Mouse (Mus musculus) MEL (cell line): ENCODE results near the gene Cdc7. TPM values are rescaled to one million over a fixed set of nuclear protein-coding genes. Genes with fewer than 3 reads are reported as not detected.

Source experiments
- DNase-seq: peaks from one replicate; pipeline ENCODE4 v3.0.0; 2011; ENCODE audit warnings: low read depth, low spot score
- H3K27ac ChIP-seq: 2 replicates; pipeline ENCODE4 v1.5.1; 2012; ENCODE audit warnings: low read depth, mild to moderate bottlenecking, control low read depth, low read length, moderate library complexity; ENCODE audit not compliant: control insufficient read depth
- H3K27me3 ChIP-seq, 2 experiments: fragments of 150-350 bp in 1 of 2; sonication (generic) in 1 of 2; 2 replicates each; pipeline ENCODE4 v1.6.1; 2012; ENCODE audit warnings: low read length in 2 of 2, mild to moderate bottlenecking in 2 of 2, improper control_type of control experiment in 1 of 2, moderate library complexity in 1 of 2; ENCODE audit not compliant: insufficient read depth in 2 of 2, control insufficient read depth in 1 of 2
- H3K36me3 ChIP-seq, 2 experiments: 2 replicates each; pipeline ENCODE4 v1.6.1; 2012 to 2014; ENCODE audit warnings: low read length in 2 of 2, improper control_type of control experiment in 1 of 2, inconsistent platforms in 1 of 2, mild to moderate bottlenecking in 1 of 2; ENCODE audit not compliant: insufficient read depth in 2 of 2, control insufficient read depth in 1 of 2
- H3K4me1 ChIP-seq, 2 experiments: fragments of 150-350 bp in 1 of 2; sonication (generic) in 1 of 2; 2 replicates each; pipeline ENCODE4 v1.6.1; 2012; ENCODE audit warnings: low read length in 2 of 2, improper control_type of control experiment in 1 of 2, mild to moderate bottlenecking in 1 of 2; ENCODE audit not compliant: insufficient read depth in 2 of 2, control insufficient read depth in 1 of 2
- H3K4me3 ChIP-seq, 2 experiments: fragments of 150-350 bp in 1 of 2; sonication (generic) in 1 of 2; 2 replicates each; pipeline ENCODE4 v1.5.1; 2012; ENCODE audit warnings: low read depth in 2 of 2, low read length in 2 of 2, mild to moderate bottlenecking in 2 of 2, moderate library complexity in 2 of 2, control low read depth in 1 of 2, improper control_type of control experiment in 1 of 2; ENCODE audit not compliant: control insufficient read depth in 1 of 2, insufficient read depth in 1 of 2
- H3K79me2 ChIP-seq: 2 replicates; pipeline ENCODE4 v1.6.1; 2012; ENCODE audit warnings: mild to moderate bottlenecking, low read length, moderate library complexity; ENCODE audit not compliant: control insufficient read depth, poor library complexity, insufficient read depth
- H3K9ac ChIP-seq: 2 replicates; pipeline ENCODE4 v1.6.1; 2012; ENCODE audit warnings: low read depth, mild to moderate bottlenecking, control low read depth, low read length, moderate library complexity; ENCODE audit not compliant: control insufficient read depth, poor library complexity, severe bottlenecking
- H3K9me3 ChIP-seq: fragments of 150-350 bp; sonication (generic); replicated peaks from 2 replicates; pipeline ENCODE4 v1.6.1; 2012; ENCODE audit warnings: mild to moderate bottlenecking, low read length, improper control_type of control experiment, moderate library complexity; ENCODE audit not compliant: insufficient read depth
- BHLHE40 ChIP-seq: IDR thresholded peaks from 2 replicates; pipeline ENCODE4 v1.6.1; 2012; ENCODE audit warnings: low read depth, mild to moderate bottlenecking, inconsistent platforms, low read length, improper control_type of control experiment, borderline replicate concordance
- CHD2 ChIP-seq: IDR thresholded peaks from 2 replicates; pipeline ENCODE4 v1.6.1; 2011; ENCODE audit warnings: low read length, improper control_type of control experiment
- CTCF ChIP-seq, 3 experiments: IDR thresholded peaks in 2 of 3; conservative IDR thresholded peaks in 1 of 3; 2 replicates each; pipeline ENCODE4 v1.5.1; 2011 to 2012; ENCODE audit warnings: low read length in 3 of 3, low read depth in 2 of 3, mild to moderate bottlenecking in 2 of 3, improper control_type of control experiment in 1 of 3, inconsistent platforms in 1 of 3, mixed read lengths in 1 of 3, moderate library complexity in 1 of 3; ENCODE audit not compliant: control insufficient read depth in 1 of 3, insufficient read depth in 1 of 3, poor library complexity in 1 of 3, severe bottlenecking in 1 of 3
- E2F4 ChIP-seq: IDR thresholded peaks from 2 replicates; pipeline ENCODE4 v1.6.1; 2011; ENCODE audit warnings: low read depth, low read length, improper control_type of control experiment, borderline replicate concordance
- EP300 ChIP-seq, 2 experiments: IDR thresholded peaks; 2 replicates each; pipeline ENCODE4 v1.6.1; 2011; ENCODE audit warnings: improper control_type of control experiment in 2 of 2, low read length in 2 of 2, low read depth in 1 of 2, mild to moderate bottlenecking in 1 of 2
- ETS1 ChIP-seq: IDR thresholded peaks from 2 replicates; pipeline ENCODE4 v1.6.1; 2012; ENCODE audit warnings: low read depth, mild to moderate bottlenecking, inconsistent platforms, low read length, improper control_type of control experiment, moderate library complexity
- GATA1 ChIP-seq: IDR thresholded peaks from 2 replicates; pipeline ENCODE4 v1.6.1; 2011; ENCODE audit warnings: low read depth, low read length, improper control_type of control experiment
- JUND ChIP-seq: IDR thresholded peaks from 2 replicates; pipeline ENCODE4 v1.6.1; 2011; ENCODE audit warnings: low read depth, mild to moderate bottlenecking, improper control_type of control experiment, low read length
- KAT2A ChIP-seq: conservative IDR thresholded peaks from 2 replicates; pipeline ENCODE4 v1.6.1; 2012; ENCODE audit warnings: low read depth, low read length, improper control_type of control experiment, inconsistent platforms
- MAX ChIP-seq: IDR thresholded peaks from 2 replicates; pipeline ENCODE4 v1.6.1; 2011; ENCODE audit warnings: low read length, improper control_type of control experiment
- MAZ ChIP-seq: IDR thresholded peaks from 2 replicates; pipeline ENCODE4 v1.6.1; 2012; ENCODE audit warnings: low read depth, mild to moderate bottlenecking, inconsistent platforms, low read length, improper control_type of control experiment
- MEF2A ChIP-seq: IDR thresholded peaks from 2 replicates; pipeline ENCODE4 v1.6.1; 2014; ENCODE audit warnings: low read depth, mild to moderate bottlenecking, inconsistent platforms, low read length, improper control_type of control experiment; ENCODE audit not compliant: poor library complexity, insufficient replicate concordance, severe bottlenecking; ENCODE audit errors: extremely low read depth
- MXI1 ChIP-seq: IDR thresholded peaks from 2 replicates; pipeline ENCODE4 v1.6.1; 2011; ENCODE audit warnings: mild to moderate bottlenecking, low read depth, low read length, improper control_type of control experiment
- MYB ChIP-seq: IDR thresholded peaks from 2 replicates; pipeline ENCODE4 v1.6.1; 2011; ENCODE audit warnings: mild to moderate bottlenecking, low read depth, low read length, improper control_type of control experiment
- MYC ChIP-seq: IDR thresholded peaks from 2 replicates; pipeline ENCODE4 v1.6.1; 2011; ENCODE audit warnings: low read depth, mild to moderate bottlenecking, low read length, improper control_type of control experiment, moderate library complexity
- NELFE ChIP-seq: IDR thresholded peaks from 2 replicates; pipeline ENCODE4 v1.6.1; 2011; ENCODE audit warnings: low read depth, low read length, improper control_type of control experiment
- NRF1 ChIP-seq: IDR thresholded peaks from 2 replicates; pipeline ENCODE4 v1.6.1; 2014; ENCODE audit warnings: low read depth, mild to moderate bottlenecking, inconsistent platforms, low read length, improper control_type of control experiment, moderate library complexity; ENCODE audit not compliant: poor library complexity, insufficient read depth, severe bottlenecking
- POLR2A ChIP-seq, 2 experiments: IDR thresholded peaks; 2 replicates each; pipeline ENCODE4 v1.6.1; 2011 to 2012; ENCODE audit warnings: low read length in 2 of 2, mild to moderate bottlenecking in 2 of 2, control low read depth in 1 of 2, improper control_type of control experiment in 1 of 2, low read depth in 1 of 2, moderate library complexity in 1 of 2; ENCODE audit not compliant: control insufficient read depth in 1 of 2, insufficient read depth in 1 of 2, poor library complexity in 1 of 2
- POLR2AphosphoS2 ChIP-seq: IDR thresholded peaks from 2 replicates; pipeline ENCODE4 v1.6.1; 2011; ENCODE audit warnings: low read length, improper control_type of control experiment
- POLR2AphosphoS5 ChIP-seq: IDR thresholded peaks from 2 replicates; pipeline ENCODE4 v1.6.1; 2012; ENCODE audit warnings: low read depth, borderline replicate concordance, mild to moderate bottlenecking, inconsistent platforms, low read length, moderate library complexity, mixed read lengths
- RAD21 ChIP-seq: IDR thresholded peaks from 2 replicates; pipeline ENCODE4 v1.6.1; 2011; ENCODE audit warnings: mild to moderate bottlenecking, low read depth, low read length, improper control_type of control experiment
- RCOR1 ChIP-seq: IDR thresholded peaks from 2 replicates; pipeline ENCODE4 v1.6.1; 2012; ENCODE audit warnings: low read depth, mild to moderate bottlenecking, inconsistent platforms, low read length, improper control_type of control experiment
- SIN3A ChIP-seq: IDR thresholded peaks from 2 replicates; pipeline ENCODE4 v1.6.1; 2012; ENCODE audit warnings: low read length, improper control_type of control experiment, inconsistent platforms
- SMC3 ChIP-seq: IDR thresholded peaks from 2 replicates; pipeline ENCODE4 v1.6.1; 2011; ENCODE audit warnings: low read depth, low read length, improper control_type of control experiment
- TAL1 ChIP-seq: IDR thresholded peaks from 2 replicates; pipeline ENCODE4 v1.6.1; 2012; ENCODE audit warnings: mild to moderate bottlenecking, inconsistent platforms, low read length, moderate library complexity, mixed read lengths
- TBP ChIP-seq: IDR thresholded peaks from 2 replicates; pipeline ENCODE4 v1.8.0; 2011; ENCODE audit warnings: low read depth, low read length, improper control_type of control experiment
- TCF12 ChIP-seq: IDR thresholded peaks from 2 replicates; pipeline ENCODE4 v1.6.1; 2014; ENCODE audit warnings: low read depth, mild to moderate bottlenecking, inconsistent platforms, low read length, improper control_type of control experiment, moderate library complexity
- UBTF ChIP-seq: IDR thresholded peaks from 2 replicates; pipeline ENCODE4 v1.6.1; 2012; ENCODE audit warnings: low read depth, mild to moderate bottlenecking, inconsistent platforms, low read length, improper control_type of control experiment, moderate library complexity, borderline replicate concordance; ENCODE audit not compliant: insufficient read depth
- USF1 ChIP-seq: IDR thresholded peaks from 2 replicates; pipeline ENCODE4 v1.6.1; 2014; ENCODE audit warnings: low read depth, mild to moderate bottlenecking, inconsistent platforms, low read length, improper control_type of control experiment, moderate library complexity
- USF2 ChIP-seq, 2 experiments: IDR thresholded peaks; 2 replicates each; pipeline ENCODE4 v1.6.1; 2011 to 2012; ENCODE audit warnings: improper control_type of control experiment in 2 of 2, low read length in 2 of 2, borderline replicate concordance in 1 of 2, inconsistent platforms in 1 of 2, low read depth in 1 of 2, mild to moderate bottlenecking in 1 of 2; ENCODE audit not compliant: insufficient read depth in 1 of 2
- ZC3H11A ChIP-seq: IDR thresholded peaks from 2 replicates; pipeline ENCODE4 v1.6.1; 2012; ENCODE audit warnings: low read depth, mild to moderate bottlenecking, inconsistent platforms, low read length, improper control_type of control experiment
- ZKSCAN1 ChIP-seq: IDR thresholded peaks from 2 replicates; pipeline ENCODE4 v1.6.1; 2012; ENCODE audit warnings: low read depth, mild to moderate bottlenecking, inconsistent platforms, low read length, improper control_type of control experiment, moderate library complexity
- ZMIZ1 ChIP-seq: IDR thresholded peaks from 2 replicates; pipeline ENCODE4 v1.6.1; 2012; ENCODE audit warnings: low read depth, mild to moderate bottlenecking, inconsistent platforms, low read length, improper control_type of control experiment, moderate library complexity
- ZNF384 ChIP-seq: IDR thresholded peaks from 2 replicates; pipeline ENCODE4 v1.6.1; 2012; ENCODE audit warnings: low read depth, mild to moderate bottlenecking, inconsistent platforms, low read length, improper control_type of control experiment
- polyA plus RNA-seq, 2 experiments: library from polyadenylated mRNA; stranded (reverse) in 1 of 2; unstranded in 1 of 2; fragments of >175 nt in 1 of 2; fragments of >200 nt in 1 of 2; gene quantifications; 2 replicates each; pipeline versions ENCODE4 v1.2.1 to v1.2.4; 2012; ENCODE audit warnings: low replicate concordance in 2 of 2, low read depth in 1 of 2; ENCODE audit not compliant: insufficient read length in 2 of 2, insufficient read depth in 1 of 2, missing spikeins in 1 of 2
- total RNA-seq: library from RNA; depleted of rRNA; stranded (reverse); fragments of 300-350 nt; gene quantifications from 2 replicates; pipeline ENCODE4 v1.2.3, GENCODE M21; 2012

The Cdc7 gene
- total and polyA plus RNA-seq, 3 experiments: 19.6 to 21.4 TPM; not detected in 1

GRCm38 (mm10) chr5:106990639-106991299 is 26.6 kb downstream of the Cdc7 start:
- Histone ChIP-seq H3K9me3 (no peaks in the 10 kb centered on the region), H3K4me3 (no peak overlapping the region), H3K36me3 (no peaks in the 10 kb centered on the region; a peak in 1 of 4 replicates), H3K79me2 (no peaks in the 10 kb centered on the region), H3K9ac (no peak overlapping the region), H3K27me3 (no peaks in the 10 kb centered on the region), H3K4me1 (no peaks in the 10 kb centered on the region), H3K27ac (no peak overlapping the region)
- TF ChIP-seq ZMIZ1 (no peak), EP300 (IDR thresholded peaks at IDR 0.05; ENCODE audit: low read depth in 1 of 2, low read length in 2 of 2) (no peak), CHD2 (no peak), USF2 (IDR thresholded peaks at IDR 0.05; ENCODE audit: borderline replicate concordance in 1 of 2, insufficient read depth in 1 of 2, low read depth in 1 of 2, low read length in 2 of 2) (no peak), ZNF384 (no peak), NRF1 (no peak), TCF12 (no peak), KAT2A (no peak), MYB (no peak), BHLHE40 (no peak), POLR2AphosphoS5 (no peak), SMC3 (peak; percentile 81), MXI1 (no peak), POLR2A (IDR thresholded peaks at IDR 0.05; ENCODE audit: control insufficient read depth in 1 of 2, insufficient read depth in 1 of 2, low read depth in 1 of 2, low read length in 2 of 2, poor library complexity in 1 of 2) (no peak), MYC (no peak), ETS1 (no peak), MAZ (no peak), UBTF (no peak), SIN3A (no peak), NELFE (no peak), USF1 (no peak), MAX (no peak), POLR2AphosphoS2 (no peak), E2F4 (no peak), TAL1 (no peak), ZKSCAN1 (no peak), MEF2A (no peak), CTCF (IDR thresholded peaks at IDR 0.05 in 2 of 3, conservative IDR thresholded peaks at IDR 0.05 in 1 of 3; ENCODE audit: control insufficient read depth in 1 of 3, insufficient read depth in 1 of 3, low read depth in 2 of 3, low read length in 3 of 3, poor library complexity in 1 of 3, severe bottlenecking in 1 of 3) (peak; percentile 31 to 69 (median 60); a peak in 5 of 6 replicates), TBP (no peak), JUND (no peak), GATA1 (no peak), RCOR1 (no peak), ZC3H11A (peak; percentile 69), RAD21 (peak; percentile 73)
- DNase-seq: peak; percentile 43
